Mouse (Mus musculus) ES-Bruce4 (cell line): ENCODE results near the gene Slc45a3.

Experiments used
- CTCF ChIP-seq: IDR thresholded peaks from one replicate; pipeline ENCODE4 v1.8.1; 2011; ENCODE audit warnings: low read depth, low read length
- EP300 ChIP-seq: IDR thresholded peaks from 2 replicates; pipeline ENCODE4 v1.6.1; 2011; ENCODE audit warnings: low read depth, low read length; ENCODE audit not compliant: insufficient read depth
- POLR2A ChIP-seq: IDR thresholded peaks from one replicate; pipeline ENCODE4 v1.8.1; 2011; ENCODE audit warnings: low read length; ENCODE audit not compliant: insufficient read depth

DNA sequence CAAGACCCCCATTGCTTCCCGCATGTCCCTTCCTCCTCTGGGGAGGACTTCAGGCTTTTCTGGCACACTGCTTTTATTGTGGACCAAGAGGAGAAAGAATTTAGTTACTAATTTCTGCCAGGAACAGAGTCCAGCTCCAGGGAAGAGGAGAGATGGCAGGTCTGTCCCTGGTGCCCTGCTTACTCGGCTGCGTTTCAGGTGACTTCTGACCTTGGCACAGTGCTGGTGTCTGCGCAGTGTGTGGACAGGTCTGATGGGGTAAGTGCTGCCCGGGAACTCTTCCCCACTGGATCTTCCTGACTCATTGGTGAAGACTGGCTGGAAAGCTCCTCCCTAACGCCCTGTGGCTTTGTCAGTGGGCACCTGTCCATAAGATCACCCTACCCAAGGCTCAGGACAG lies 6.2 kb downstream of the Slc45a3 start:
- no peak for TF ChIP-seq POLR2A
- TF ChIP-seq CTCF: no peak
- TF ChIP-seq EP300: no peak
